Comparison of ENCODE assay signal across 8 mouse cellular contexts in genomic region chr7:24901842-24902241, GRCm38 (mm10). TPM values are rescaled to one million over a fixed set of nuclear protein-coding genes. Genes with fewer than 3 reads are reported as not detected.
DNase-seq lines count a peak whose midpoint lies in the region; ATAC-seq and TF ChIP-seq lines count a peak whose summit lies in the region.
"Had no signal": no experiment of that assay in that cellular context is flagged by ENCODE, and none has a peak within 500 bp of the region (broad histone marks: within the 10 kb centered on the region; RNA-seq: fewer than 3 reads in every experiment).

No protein-coding gene starts in this region.

- no peaks in the 10 kb centered on the region for H3K27me3 ChIP-seq in lung, embryonic 14.5 days (ENCODE audit: insufficient read depth, low read length)
- no peaks in the 10 kb centered on the region for H3K27me3 ChIP-seq in intestine, postnatal 0 days (replicated peaks; ENCODE audit: control insufficient read depth, insufficient read depth, low read length)

- peak overlapping the region; percentile 85; the same call in 1 of the 2 replicates for H3K27ac ChIP-seq in lung, embryonic 14.5 days (ENCODE audit: low read depth)
- peak overlapping the region; percentile 90 for H3K27ac ChIP-seq in bone marrow, adult 2 months (ENCODE audit: control insufficient read depth, insufficient read depth, low read depth, low read length, poor library complexity)
- H3K27ac ChIP-seq in intestine, postnatal 0 days (ENCODE audit: low read depth, low read length): no peak overlapping the region
- H3K27ac ChIP-seq in olfactory bulb, adult 2 months (ENCODE audit: insufficient read depth, low read depth, low read length): peak overlapping the region; percentile 12; the same call in 1 of the 2 replicates

- H3K4me3 ChIP-seq in lung, embryonic 14.5 days (ENCODE audit: low read depth, low read length): no peak overlapping the region
- peak overlapping the region; percentile 69 for H3K4me3 ChIP-seq in bone marrow, adult 2 months (replicated peaks; ENCODE audit: control insufficient read depth, low read depth, low read length)
- no peak overlapping the region for H3K4me3 ChIP-seq in intestine, postnatal 0 days (ENCODE audit: low read depth, low read length)
- H3K4me3 ChIP-seq in olfactory bulb, adult 2 months (ENCODE audit: insufficient read depth, low read depth, low read length): no peak overlapping the region

- no peak for ATAC-seq in lung, embryonic 14.5 days (ENCODE audit: insufficient read depth)
- no peak for ATAC-seq in intestine, postnatal 0 days

- peaks cover 9% of the 10 kb centered on the region for H3K4me1 ChIP-seq in lung, embryonic 14.5 days (ENCODE audit: insufficient read depth)
- H3K4me1 ChIP-seq in bone marrow, adult 2 months (ENCODE audit: control insufficient read depth, insufficient read depth, low read length): peaks cover 4% of the 10 kb centered on the region
- H3K4me1 ChIP-seq in intestine, postnatal 0 days (replicated peaks; ENCODE audit: control insufficient read depth, insufficient read depth, low read length): no peaks in the 10 kb centered on the region
- peaks cover 14% of the 10 kb centered on the region for H3K4me1 ChIP-seq in olfactory bulb, adult 2 months (ENCODE audit: control insufficient read depth, insufficient read depth, low read length)

- TF ChIP-seq POLR2A in bone marrow, adult 2 months (IDR thresholded peaks at IDR 0.05; ENCODE audit: borderline replicate concordance, control insufficient read depth, low read depth, low read length): no peak
- no peak for TF ChIP-seq POLR2A in olfactory bulb, adult 2 months (IDR thresholded peaks at IDR 0.05; ENCODE audit: insufficient read depth, low read depth, low read length)

- intact Hi-C loops in gastrocnemius, postnatal 14 days (cut with DNase I; ENCODE audit: low total_unique reads): no loop called here

- H3K9me3 ChIP-seq in lung, embryonic 14.5 days (ENCODE audit: low read depth, low read length): no peaks in the 10 kb centered on the region
- no peaks in the 10 kb centered on the region for H3K9me3 ChIP-seq in intestine, postnatal 0 days (ENCODE audit: control insufficient read depth)

- no peak overlapping the region for H3K9ac ChIP-seq in lung, embryonic 14.5 days
- H3K9ac ChIP-seq in intestine, postnatal 0 days (ENCODE audit: low read depth, low read length): no peak overlapping the region

- H3K36me3 ChIP-seq in lung, embryonic 14.5 days (ENCODE audit: insufficient read depth): no peaks in the 10 kb centered on the region
- no peaks in the 10 kb centered on the region for H3K36me3 ChIP-seq in intestine, postnatal 0 days (ENCODE audit: control insufficient read depth, insufficient read depth)

- H3K4me2 ChIP-seq in lung, embryonic 14.5 days: peak overlapping the region; percentile 87
- peak overlapping the region; percentile 75; the same call in 1 of the 2 replicates for H3K4me2 ChIP-seq in intestine, postnatal 0 days (replicated peaks; ENCODE audit: low read depth)

- no peak for TF ChIP-seq CTCF in lung, embryonic 14.5 days (IDR thresholded peaks at IDR 0.05; ENCODE audit: low read depth)
- TF ChIP-seq CTCF in bone marrow, adult 2 months (IDR thresholded peaks at IDR 0.05; ENCODE audit: control insufficient read depth, insufficient read depth, low read length): no peak
- TF ChIP-seq CTCF in intestine, postnatal 0 days (IDR thresholded peaks at IDR 0.05; ENCODE audit: low read depth): no peak
- no peak for TF ChIP-seq CTCF in olfactory bulb, adult 2 months (IDR thresholded peaks at IDR 0.05; ENCODE audit: insufficient read depth, low read depth, low read length)

- DNase-seq in lung, embryonic 14.5 days: no peak
- DNase-seq in lung, postnatal 14 days: no peak
- DNase-seq in embryo, embryonic 11 days: no peak
- no peak for DNase-seq in gastrocnemius, postnatal 14 days

- 45% methylated on average over 1 of the region's 1 CpGs for WGBS in lung, embryonic 14.5 days
- 2% methylated on average over 1 of the region's 1 CpGs for WGBS in bone marrow, adult 2 months
- 47% methylated on average over 1 of the region's 1 CpGs for WGBS in intestine, postnatal 0 days
- 51% methylated on average over 1 of the region's 1 CpGs for WGBS in olfactory bulb, adult 2 months

RNA-seq across cellular contexts. Expression of gene Arhgef1, which starts 0.9 kb away (rescaled TPM):
- 109 and 120 TPM in 2 replicates for polyA plus RNA-seq in lung, embryonic 14.5 days (2014; fragmentation: Nextera tagmentation; extraction: Ambion mirVana)
- polyA plus RNA-seq in bone marrow, adult 2 months (2011; ENCODE audit: insufficient read depth, insufficient read length, low replicate concordance, missing spikeins): 178 and 354 TPM in 2 replicates
- polyA plus RNA-seq in intestine, postnatal 0 days (2015; fragmentation: Nextera tagmentation; extraction: Ambion mirVana): 32.6 and 35.9 TPM in 2 replicates
- 291 and 636 TPM in 2 replicates for polyA plus RNA-seq in olfactory bulb, adult 2 months (2012; ENCODE audit: insufficient read depth, insufficient read length, low replicate concordance, missing spikeins)
- total RNA-seq in gastrocnemius, postnatal 14 days (2021): 10 to 100 TPM; 32.5 to 38.0 TPM

RNA-seq across cellular contexts. Expression of gene Cd79a, which starts 4.7 kb away (rescaled TPM):
- polyA plus RNA-seq in lung, embryonic 14.5 days (2014; fragmentation: Nextera tagmentation; extraction: Ambion mirVana): 0.16 and 0.24 TPM in 2 replicates
- 82.1 and 126 TPM in 2 replicates for polyA plus RNA-seq in bone marrow, adult 2 months (2011; ENCODE audit: insufficient read depth, insufficient read length, low replicate concordance, missing spikeins)
- 0.23 and 0.26 TPM in 2 replicates for polyA plus RNA-seq in intestine, postnatal 0 days (2015; fragmentation: Nextera tagmentation; extraction: Ambion mirVana)
- not detected in 2 replicates for polyA plus RNA-seq in olfactory bulb, adult 2 months (2012; ENCODE audit: insufficient read depth, insufficient read length, low replicate concordance, missing spikeins)
- total RNA-seq in gastrocnemius, postnatal 14 days (2021): under 1 TPM; 0.16 to 0.23 TPM

RNA-seq across cellular contexts. Expression of gene Rps19, which starts 17.7 kb away (rescaled TPM):
- polyA plus RNA-seq in lung, embryonic 14.5 days (2014; fragmentation: Nextera tagmentation; extraction: Ambion mirVana): 3,015 and 3,069 TPM in 2 replicates
- polyA plus RNA-seq in bone marrow, adult 2 months (2011; ENCODE audit: insufficient read depth, insufficient read length, low replicate concordance, missing spikeins): 866 and 1,228 TPM in 2 replicates
- polyA plus RNA-seq in intestine, postnatal 0 days (2015; fragmentation: Nextera tagmentation; extraction: Ambion mirVana): 1,134 and 1,200 TPM in 2 replicates
- 1,132 TPM in 1 of 2 replicates, not detected in the other for polyA plus RNA-seq in olfactory bulb, adult 2 months (2012; ENCODE audit: insufficient read depth, insufficient read length, low replicate concordance, missing spikeins)
- 100 to 1,000 TPM; 481 to 524 TPM for total RNA-seq in gastrocnemius, postnatal 14 days (2021)

RNA-seq across cellular contexts. Expression of gene Dmrtc2, which starts 32.0 kb away (rescaled TPM):
- polyA plus RNA-seq in lung, embryonic 14.5 days (2014; fragmentation: Nextera tagmentation; extraction: Ambion mirVana): not detected in 2 replicates
- not detected in 2 replicates for polyA plus RNA-seq in bone marrow, adult 2 months (2011; ENCODE audit: insufficient read depth, insufficient read length, low replicate concordance, missing spikeins)
- not detected in 2 replicates for polyA plus RNA-seq in intestine, postnatal 0 days (2015; fragmentation: Nextera tagmentation; extraction: Ambion mirVana)
- polyA plus RNA-seq in olfactory bulb, adult 2 months (2012; ENCODE audit: insufficient read depth, insufficient read length, low replicate concordance, missing spikeins): not detected in 2 replicates
- total RNA-seq in gastrocnemius, postnatal 14 days (2021): not detected
- total RNA-seq: heart, adult 18-20 months had no signal

RNA-seq across cellular contexts. Expression of gene Lypd4, which starts 32.1 kb away (rescaled TPM):
- polyA plus RNA-seq in lung, embryonic 14.5 days (2014; fragmentation: Nextera tagmentation; extraction: Ambion mirVana): not detected in 2 replicates
- not detected in 2 replicates for polyA plus RNA-seq in bone marrow, adult 2 months (2011; ENCODE audit: insufficient read depth, insufficient read length, low replicate concordance, missing spikeins)
- not detected in 2 replicates for polyA plus RNA-seq in intestine, postnatal 0 days (2015; fragmentation: Nextera tagmentation; extraction: Ambion mirVana)
- polyA plus RNA-seq in olfactory bulb, adult 2 months (2012; ENCODE audit: insufficient read depth, insufficient read length, low replicate concordance, missing spikeins): not detected in 2 replicates
- total RNA-seq in gastrocnemius, postnatal 14 days (2021): not detected
- total RNA-seq: heart, adult 18-20 months had no signal
